Mouse (Mus musculus) neutrophil, adult 5-6 weeks (primary cell): ENCODE measurements around the gene Stx8. TPM values are rescaled to one million over a fixed set of nuclear protein-coding genes. Genes with fewer than 3 reads are reported as not detected.

ENCODE experiments used
- ATAC-seq: fragments of 151-379, 151-347 bp; 2 replicates; pipeline ENCODE4 v1.8.0; 2017; ENCODE audit warnings: mild to moderate bottlenecking, moderate TSS enrichment; ENCODE audit not compliant: insufficient number of reproducible peaks, poor library complexity, low FRiP score, severe bottlenecking; ENCODE audit errors: extremely low read depth
- total RNA-seq: library from RNA; stranded (forward); fragments of 200-1000 nt; gene quantifications from 2 replicates; pipeline ENCODE4 v1.2.3, GENCODE M21; 2017

Gene Stx8
- total RNA-seq, 1 experiment from 2014 or later: 43.9 TPM

- ATAC-seq: no peak
Observed at GRCm38 (mm10) chr11:68029871-68030270, 63.9 kb downstream of the Stx8 start.

GRCm38 (mm10) chr11:68030771-68031170 lies 64.8 kb downstream of the Stx8 start:
- ATAC-seq: no peak

DNA sequence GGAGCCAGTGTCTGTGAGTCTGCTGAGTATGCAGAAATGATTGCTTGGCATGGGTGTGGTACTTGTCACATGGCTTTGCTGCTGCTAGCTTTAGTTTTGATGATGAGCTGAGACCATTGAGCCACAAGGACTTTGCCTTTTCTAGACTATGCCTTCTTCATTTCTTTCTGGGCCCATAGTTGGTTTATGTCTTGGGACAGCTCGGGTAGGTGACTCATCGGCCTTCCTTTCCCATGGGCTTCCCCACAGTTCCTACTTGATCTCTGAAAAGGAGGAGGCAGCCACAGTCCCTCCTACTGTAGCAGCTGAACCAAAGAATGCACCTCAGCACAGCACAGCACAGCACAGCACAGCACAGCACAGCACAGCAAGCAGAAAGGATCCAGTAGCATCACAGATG lies 66.5 kb downstream of the Stx8 start:
- no peak for ATAC-seq

GRCm38 (mm10) chr11:68033331-68033926 lies 67.4 kb downstream of the Stx8 start:
- ATAC-seq: no peak

DNA sequence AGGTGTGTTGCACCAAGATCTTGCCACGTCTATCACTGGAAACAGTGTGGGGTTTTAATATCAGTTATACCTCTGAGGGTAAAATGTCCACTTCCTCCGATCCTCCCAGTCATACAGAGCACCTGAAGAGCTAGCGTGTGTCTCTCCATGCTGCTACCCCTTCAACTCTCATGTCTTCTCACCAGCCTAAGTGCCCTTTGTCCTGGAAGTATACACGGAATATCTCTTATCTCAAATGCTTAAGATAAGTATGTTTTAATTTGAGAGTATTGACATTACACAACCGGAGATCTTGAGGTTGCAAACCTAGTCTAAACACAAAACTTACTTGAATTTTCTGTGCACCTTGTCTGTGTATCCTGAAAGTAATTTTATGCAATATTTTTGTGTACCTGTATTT lies 68.4 kb downstream of the Stx8 start:
- ATAC-seq: no peak

GRCm38 (mm10) chr11:68035303-68035891 lies 69.4 kb downstream of the Stx8 start:
- ATAC-seq: no peak

DNA sequence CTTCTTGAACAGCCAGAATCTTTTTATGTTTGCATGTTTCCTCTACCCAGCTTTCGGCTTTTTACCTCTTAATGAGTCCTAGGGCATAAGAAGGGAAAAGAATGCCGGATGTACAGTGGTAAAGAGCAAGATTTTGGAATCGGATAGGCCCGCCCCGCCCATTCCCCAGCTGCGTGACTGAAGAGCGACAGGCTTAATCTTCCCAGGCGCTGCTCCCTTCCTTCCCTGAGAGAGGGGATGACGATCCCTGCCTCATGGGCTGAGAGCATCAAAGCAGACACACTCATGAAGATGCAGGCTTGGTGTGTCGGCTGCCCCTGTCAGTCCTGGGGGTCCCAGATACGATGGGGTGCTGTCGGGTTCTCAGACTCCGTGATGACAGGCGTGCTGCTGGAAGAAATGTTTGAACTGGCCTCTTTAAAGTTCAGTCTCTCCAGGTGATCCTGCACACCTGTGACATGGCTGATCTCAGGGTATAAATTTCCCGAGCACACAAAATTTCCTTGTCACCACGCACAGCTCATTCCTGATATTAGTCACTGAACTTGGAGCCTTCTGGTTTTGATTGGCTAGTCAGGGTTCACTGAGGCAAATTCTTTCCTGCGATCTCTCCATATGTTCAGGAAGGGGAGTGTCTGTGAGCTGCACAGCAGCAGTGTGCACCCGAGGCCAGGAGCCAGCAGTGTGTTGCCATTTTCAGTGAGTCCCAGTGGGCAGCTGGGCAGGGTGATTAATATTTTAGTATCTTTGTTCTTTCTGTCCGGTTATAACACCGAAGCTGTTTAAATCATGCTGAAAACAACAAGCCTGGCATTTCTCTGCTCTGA lies 70.4 kb downstream of the Stx8 start:
- no peak for ATAC-seq

GRCm38 (mm10) chr11:68037093-68037492 lies 71.1 kb downstream of the Stx8 start:
- no peak for ATAC-seq

DNA sequence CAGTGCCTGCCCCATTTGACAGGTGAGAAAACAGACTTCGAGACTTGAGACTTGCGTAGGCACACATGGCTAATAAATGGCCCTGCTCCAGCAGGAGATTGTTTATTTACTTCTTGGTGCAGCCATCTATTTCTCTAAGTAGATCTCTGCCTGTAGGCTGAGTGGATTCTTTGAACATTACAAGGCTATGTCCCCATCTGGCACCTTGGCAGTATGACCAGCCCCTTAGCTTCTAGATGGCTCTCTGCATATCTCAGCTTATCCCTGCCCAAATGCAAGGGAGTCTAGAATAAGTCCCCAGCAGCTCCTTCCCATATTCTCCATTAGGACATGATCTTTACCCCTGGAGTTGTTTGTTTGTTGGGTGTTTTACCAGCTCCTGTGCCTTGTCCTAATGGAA lies 72.1 kb downstream of the Stx8 start:
- ATAC-seq: no peak

GRCm38 (mm10) chr11:68044181-68044580 lies 78.2 kb downstream of the Stx8 start:
- ATAC-seq: no peak

DNA sequence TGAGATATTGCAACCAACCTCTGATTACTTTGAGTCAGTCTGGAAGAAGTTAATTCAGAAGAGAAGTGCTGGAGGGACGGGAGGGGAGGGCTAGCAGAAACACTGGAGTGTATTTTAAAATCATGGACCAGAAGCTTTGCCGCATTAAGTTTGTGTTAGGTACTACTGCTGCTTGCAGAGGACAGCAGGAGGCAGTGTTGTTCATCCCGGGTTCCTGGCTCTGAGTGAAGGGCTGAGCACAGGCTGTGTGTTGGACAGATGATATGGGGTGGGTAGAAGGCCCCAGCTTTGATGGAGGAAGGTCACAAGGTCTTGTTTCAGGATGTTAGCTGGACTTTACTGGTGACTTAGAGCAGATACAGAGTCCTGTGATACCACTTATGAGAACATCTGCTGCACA lies 80.9 kb downstream of the Stx8 start:
- ATAC-seq: no peak

GRCm38 (mm10) chr11:68049261-68050165 lies 83.5 kb downstream of the Stx8 start:
- ATAC-seq: no peak

GRCm38 (mm10) chr11:68050725-68051124 lies 84.7 kb downstream of the Stx8 start:
- no peak for ATAC-seq

DNA sequence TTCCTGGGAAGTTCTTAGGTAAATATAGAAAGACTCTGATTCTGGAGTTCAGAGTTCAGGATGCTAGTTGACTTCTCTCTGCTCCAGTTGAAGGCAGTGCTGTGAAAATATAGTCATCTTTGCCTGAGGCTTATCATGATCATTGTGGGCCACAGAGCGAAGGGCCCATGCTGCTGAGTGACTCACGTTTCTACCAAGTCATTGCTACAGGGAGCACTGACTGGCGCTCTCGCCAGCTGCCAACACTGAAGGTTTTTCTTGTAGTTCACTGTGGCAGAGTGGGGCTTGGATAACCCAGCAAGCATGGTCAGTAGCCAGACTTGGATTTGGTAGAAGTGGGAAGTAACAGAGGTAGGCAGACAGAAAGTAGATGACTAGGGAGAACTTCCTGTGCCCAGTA lies 85.3 kb downstream of the Stx8 start:
- no peak for ATAC-seq

DNA sequence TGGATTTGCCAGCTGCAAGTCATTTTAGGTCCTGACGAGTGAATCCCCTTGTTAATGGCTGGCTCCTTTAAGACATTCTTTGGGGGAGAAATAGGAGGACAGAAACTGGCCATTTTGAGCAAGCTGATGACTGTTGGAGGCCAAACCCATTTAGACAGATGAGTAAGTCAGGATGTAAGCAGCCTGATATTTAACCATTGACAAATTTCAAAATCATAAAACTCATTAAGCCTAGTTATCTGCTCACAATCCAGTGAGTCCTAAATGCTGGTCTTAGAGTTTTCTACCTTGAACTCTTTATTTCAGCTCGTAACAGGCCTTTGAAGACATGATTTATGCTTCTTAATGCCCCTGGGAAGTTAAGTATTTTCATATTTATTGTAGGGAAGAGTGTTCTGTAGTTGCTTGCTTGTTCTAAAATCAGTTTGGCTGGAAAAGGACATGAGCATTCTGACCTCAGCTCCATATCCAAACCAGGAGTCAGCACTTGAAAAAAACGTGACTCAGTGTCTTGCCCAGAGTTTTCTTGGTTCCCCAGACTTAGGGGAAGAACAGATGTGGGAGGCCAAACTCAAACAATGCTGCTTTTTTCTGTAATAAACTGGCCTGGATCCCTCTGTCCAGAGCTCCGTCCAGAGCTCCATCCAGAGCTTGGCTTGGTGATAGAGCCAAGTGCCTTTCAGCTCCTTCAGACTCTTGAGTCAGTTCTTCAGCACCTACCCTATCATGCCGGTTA lies 92.6 kb downstream of the Stx8 start:
- no peak for ATAC-seq

DNA sequence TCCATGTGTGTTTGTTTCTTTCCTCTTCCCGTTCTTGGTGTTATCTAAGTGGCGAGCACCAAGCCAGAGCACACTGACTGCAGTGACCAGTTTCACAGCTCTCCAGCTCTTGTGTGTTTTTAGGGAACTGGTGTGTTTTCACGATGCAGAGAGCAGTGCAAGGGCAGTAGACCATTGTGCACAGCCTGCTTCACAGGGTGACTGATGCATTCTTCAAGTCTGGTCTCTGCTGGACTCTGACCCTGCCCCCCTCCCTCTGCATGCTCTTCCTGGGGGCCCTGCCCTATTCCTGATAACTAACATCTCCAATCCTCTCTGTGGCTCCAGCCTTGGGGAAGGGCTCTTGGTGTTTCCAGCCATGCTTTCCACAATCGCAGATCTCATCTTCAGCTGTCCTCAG lies 94.7 kb downstream of the Stx8 start:
- no peak for ATAC-seq

- no peak for ATAC-seq
Observed at GRCm38 (mm10) chr11:68062116-68062515, 96.1 kb downstream of the Stx8 start.

DNA sequence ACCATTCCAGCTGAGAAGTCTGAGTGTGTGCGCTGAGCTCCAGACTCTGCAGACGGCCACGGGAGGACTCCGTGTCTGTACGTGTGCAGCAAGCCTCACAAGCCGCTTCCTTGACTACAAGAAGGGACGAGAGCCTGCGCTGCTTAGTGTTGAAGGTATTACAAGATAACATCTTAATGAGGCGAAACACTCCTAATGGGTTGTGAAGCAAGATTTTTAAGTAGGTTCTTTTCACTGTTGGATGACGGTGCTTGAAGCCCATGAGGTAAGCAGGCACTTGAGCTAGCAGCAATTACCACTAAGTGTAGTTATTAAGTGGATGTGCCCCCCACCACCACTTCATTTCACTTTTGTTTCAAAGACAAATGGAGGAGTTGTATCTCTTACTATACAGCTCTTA lies 101.8 kb downstream of the Stx8 start:
- ATAC-seq: no peak

DNA sequence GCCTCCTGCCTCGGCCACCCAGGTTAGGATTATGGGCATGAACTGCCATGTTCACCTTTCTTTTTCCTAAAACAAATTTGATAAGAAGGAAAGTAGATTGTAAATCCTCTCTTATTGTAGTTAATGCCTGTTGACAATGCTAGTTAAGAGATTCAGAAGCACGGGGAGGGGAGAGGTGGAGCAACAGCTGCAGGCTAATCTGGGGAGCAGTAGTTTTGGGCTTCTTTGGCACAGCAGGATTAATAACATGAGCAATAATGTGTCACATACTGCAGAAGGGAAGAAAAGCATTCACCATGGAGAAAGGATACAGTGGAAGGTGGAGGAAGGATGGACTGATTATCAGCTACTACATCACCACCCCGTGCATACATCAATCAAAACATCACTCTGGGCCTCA lies 104.1 kb downstream of the Stx8 start:
- ATAC-seq: no peak
